Mouse (Mus musculus) hematopoietic stem cell, adult 5-6 weeks (primary cell): ENCODE results near the gene Stag3. TPM values are rescaled to one million over a fixed set of nuclear protein-coding genes. Genes with fewer than 3 reads are reported as not detected.
A peak's percentile ranks its signal among the peaks of the same experiment; 100 is the strongest.

ENCODE experiments used
- ATAC-seq, 2 experiments: fragments of 125-278 bp in 1 of 2; replicated peaks in 1 of 2; 2 replicates each; pipeline ENCODE4 v1.8.0; 2016 to 2017; ENCODE audit warnings: inconsistent platforms in 2 of 2, mild to moderate bottlenecking in 2 of 2, moderate number of reproducible peaks in 2 of 2, low read depth in 1 of 2, moderate TSS enrichment in 1 of 2; ENCODE audit not compliant: low FRiP score in 2 of 2, poor library complexity in 2 of 2, severe bottlenecking in 2 of 2, insufficient read depth in 1 of 2, low TSS enrichment in 1 of 2
- total RNA-seq: library from RNA; stranded (forward); fragments of 172-1452, 232-1000 nt; gene quantifications from 2 replicates; pipeline ENCODE4 v1.2.3, GENCODE M21; 2017

Stag3 gene
- 8.7 and 25.5 TPM in 2 replicates for total RNA-seq

- ATAC-seq = peak; percentile 96 to 97
Measured at GRCm38 (mm10) chr5:138279585-138280424, at the start of gene Stag3, which contains the start of the genes Gm43720 and Gpc2. Gene Stag3 (plus strand): TSS chr5:138280240. Gene Gm43720 (minus strand): TSS chr5:138279958. Gene Gpc2 (minus strand): TSS chr5:138280005.

GRCm38 (mm10) chr5:138233778-138234177, 46.3 kb upstream of the Stag3 start:
- no peak for ATAC-seq

DNA sequence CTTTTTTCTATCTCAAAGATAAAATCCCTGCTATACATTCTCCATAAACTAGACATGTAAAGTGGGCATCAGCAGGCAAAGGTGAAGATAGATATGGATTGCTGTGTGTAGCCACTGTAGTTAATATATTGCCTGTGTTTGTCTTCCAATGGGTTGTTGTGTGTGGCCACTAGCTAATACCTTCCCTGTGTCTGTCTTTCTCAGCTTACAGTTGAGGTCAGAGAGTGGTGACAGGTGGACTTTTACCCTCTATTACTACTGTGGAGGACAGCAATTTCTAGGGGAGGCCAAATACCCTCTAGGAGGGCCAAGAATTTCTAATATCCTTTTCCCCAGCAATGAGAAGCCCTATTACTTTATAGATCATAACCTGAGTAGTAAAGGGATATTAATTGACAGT, 45.8 kb upstream of the Stag3 start:
- no peak for ATAC-seq

DNA sequence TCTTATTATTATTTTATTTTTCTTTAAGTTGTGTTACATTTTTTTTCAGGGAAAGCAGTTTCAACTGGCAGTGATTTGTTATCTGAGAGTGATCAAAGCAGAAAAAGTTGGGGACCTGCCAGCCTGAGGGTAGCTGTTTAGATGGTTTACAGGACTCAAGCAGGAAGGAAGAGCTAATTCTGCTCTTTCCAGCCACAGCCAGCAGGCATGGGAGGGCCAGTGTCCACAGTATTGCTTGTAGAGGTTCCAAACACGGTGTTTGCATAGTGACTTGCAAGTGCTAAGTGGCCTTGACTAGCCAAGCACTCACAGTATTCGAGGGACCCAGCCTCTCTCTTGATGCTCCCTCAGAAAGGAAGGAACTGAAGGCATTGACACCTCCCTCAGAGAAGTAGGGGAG, 38.5 kb upstream of the Stag3 start:
- no peak for ATAC-seq

GRCm38 (mm10) chr5:138251144-138251543, 28.9 kb upstream of the Stag3 start:
- ATAC-seq = no peak

- no peak for ATAC-seq
Measured at GRCm38 (mm10) chr5:138253061-138253460, 27.0 kb upstream of the Stag3 start.

DNA sequence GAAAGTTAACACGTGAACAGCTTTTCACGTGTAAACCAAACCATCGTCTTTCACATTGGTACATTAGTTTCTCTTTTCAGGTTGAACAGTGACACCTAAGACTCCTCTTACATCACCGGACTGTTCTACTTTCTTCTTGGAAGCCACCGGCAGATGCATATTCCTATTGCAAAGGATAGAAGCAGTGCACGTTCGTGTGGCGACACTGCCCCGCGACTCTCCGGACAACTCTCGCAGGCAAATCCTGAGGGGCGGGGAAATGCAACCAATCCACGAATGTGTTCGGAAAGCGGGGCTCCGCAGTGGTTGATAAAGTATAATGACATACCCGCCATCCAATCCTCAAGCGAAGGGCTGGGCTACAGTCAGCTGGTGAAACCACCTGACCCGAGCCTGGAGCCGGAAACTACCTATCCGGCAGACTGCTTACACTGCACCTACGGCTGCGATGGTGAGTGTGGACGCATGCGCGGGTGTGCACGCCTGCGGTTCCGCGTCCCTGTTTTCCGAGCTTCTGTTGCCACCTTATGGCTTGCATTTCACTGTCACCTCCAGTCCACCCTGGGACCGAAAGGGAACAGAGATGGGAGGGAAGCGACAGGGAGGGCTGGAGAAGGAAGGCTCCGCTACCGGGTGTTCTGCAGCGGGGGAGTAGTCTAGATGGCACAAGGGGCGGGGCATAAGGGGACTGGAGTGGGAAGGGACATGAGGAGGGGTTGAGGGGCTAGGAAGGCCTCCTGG, 24.5 kb upstream of the Stag3 start, which contains the start of gene Lamtor4:
TSS of gene Lamtor4 (plus strand) at position 130 of the 741 bp plus-strand sequence.
- ATAC-seq = peak; percentile 94

DNA sequence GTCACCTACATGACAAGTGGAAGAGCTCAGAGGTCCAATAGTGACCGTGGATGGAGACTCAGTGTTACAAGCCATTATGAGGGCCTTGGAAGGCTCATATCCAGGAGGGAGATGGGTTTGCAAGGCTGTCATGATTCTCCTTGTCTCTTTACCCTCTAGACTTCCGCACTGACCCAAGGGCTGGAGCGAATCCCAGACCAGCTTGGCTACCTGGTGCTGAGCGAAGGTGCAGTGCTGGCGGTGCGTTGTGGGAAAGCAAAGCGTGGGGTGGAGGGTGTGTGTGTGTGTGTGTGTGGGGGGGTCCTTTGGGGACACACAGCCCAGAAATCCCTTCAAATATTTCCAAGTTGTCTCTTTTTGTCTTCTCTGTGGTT, 24.0 kb upstream of the Stag3 start:
- no peak for ATAC-seq

DNA sequence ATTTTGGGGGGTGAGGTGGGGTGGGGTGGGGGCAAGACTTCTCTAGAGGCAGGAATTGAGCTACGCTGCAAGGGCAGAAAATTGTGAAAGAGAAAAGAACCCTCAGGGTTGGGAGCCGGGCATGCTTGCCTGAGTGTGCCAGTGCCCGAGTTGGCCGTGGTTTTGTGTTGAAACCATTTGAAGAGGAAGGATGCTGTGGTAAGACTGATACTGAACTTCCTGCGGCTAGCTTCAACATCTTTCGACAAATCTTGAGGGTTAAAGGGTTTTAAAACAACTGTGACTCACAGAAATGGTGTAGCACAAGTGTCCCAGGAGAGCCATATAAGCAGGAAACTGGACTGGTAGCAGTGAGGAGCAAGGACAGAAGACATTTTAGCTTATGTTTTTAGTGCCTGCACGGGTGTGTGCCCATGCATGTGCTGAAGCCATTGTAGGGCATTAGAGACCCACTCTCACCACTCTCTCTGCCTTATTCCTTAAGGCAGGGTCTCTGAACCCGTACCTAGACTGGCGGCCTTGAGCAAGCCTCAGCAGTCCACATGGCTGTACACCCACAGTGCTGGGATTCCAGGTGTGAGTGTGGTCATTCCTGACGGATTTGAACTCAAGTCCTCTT, 23.0 kb upstream of the Stag3 start:
- ATAC-seq = peak; percentile 47 to 57

- no peak for ATAC-seq
Measured at GRCm38 (mm10) chr5:138257585-138257978, 22.5 kb upstream of the Stag3 start.

- no peak for ATAC-seq
Measured at GRCm38 (mm10) chr5:138258078-138258477, 22.0 kb upstream of the Stag3 start.

GRCm38 (mm10) chr5:138258542-138258941, 21.5 kb upstream of the Stag3 start:
- no peak for ATAC-seq

- no peak for ATAC-seq
Measured at GRCm38 (mm10) chr5:138258993-138259392, 21.0 kb upstream of the Stag3 start.

- ATAC-seq = no peak
Measured at GRCm38 (mm10) chr5:138260051-138260450, 20.0 kb upstream of the Stag3 start.

DNA sequence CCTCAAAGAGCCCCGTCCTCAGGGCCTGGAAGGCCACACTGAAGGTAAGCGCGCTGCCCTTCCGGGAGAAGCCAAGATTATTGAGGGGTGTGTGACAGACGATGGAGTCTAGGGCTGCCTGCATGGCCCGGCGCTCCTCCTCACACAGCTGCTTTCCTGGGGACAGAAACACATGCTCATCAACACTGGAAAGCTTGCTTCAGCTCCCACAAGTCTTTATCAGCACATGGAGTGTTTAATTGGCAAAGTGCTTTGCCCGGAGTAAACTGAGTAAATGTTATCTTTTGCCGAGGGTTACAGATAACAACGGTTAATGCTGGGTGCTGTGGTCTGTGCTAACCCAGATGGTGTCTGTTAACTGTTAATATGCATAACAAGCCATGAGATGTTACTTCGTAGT, 19.2 kb upstream of the Stag3 start:
- no peak for ATAC-seq

DNA sequence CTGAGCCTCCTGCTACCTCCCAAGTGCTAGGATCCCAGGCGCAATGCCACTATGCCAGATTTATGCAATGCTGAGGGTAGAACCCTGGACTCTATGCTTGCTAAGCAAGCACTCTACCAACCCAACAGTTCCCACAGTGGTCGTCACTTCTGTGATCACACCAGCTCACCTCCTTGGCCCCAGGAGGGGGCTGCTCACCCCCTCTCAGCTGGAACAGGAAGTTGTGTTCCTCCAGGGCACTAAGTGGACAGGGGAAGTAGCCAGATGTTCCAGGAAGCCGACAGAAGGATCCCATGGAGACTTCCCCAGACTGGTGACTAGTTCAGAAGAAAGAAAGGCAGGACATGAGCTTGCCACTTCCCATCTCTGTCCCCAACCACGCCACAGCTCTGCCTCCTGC, 18.0 kb upstream of the Stag3 start:
- ATAC-seq = peak in 1 of 2 experiments; percentile 6; a peak in 1 of 4 replicates

GRCm38 (mm10) chr5:138262582-138263240, 17.3 kb upstream of the Stag3 start:
- no peak for ATAC-seq
